Mouse (Mus musculus) stomach, postnatal 0 days (tissue): ENCODE measurements around the gene Atp6v1f. TPM values are rescaled to one million over a fixed set of nuclear protein-coding genes. Genes with fewer than 3 reads are reported as not detected.

Experiments
- ATAC-seq: fragments of 200-750 bp; cut with Nextera tagmentation; 2 replicates; pipeline ENCODE4 v1.8.0; 2017; ENCODE audit not compliant: low FRiP score, low TSS enrichment
- DNase-seq: peaks from one replicate; pipeline ENCODE4 v3.0.0-alpha.2; 2016; ENCODE audit warnings: low spot score
- H3K27ac ChIP-seq: fragments of 300-500 bp; sonication (generic); replicated peaks from 2 replicates; pipeline ENCODE4 v1.5.1; 2014; ENCODE audit warnings: mild to moderate bottlenecking, control low read depth
- H3K27me3 ChIP-seq: fragments of 300-500 bp; sonication (generic); 2 replicates; pipeline ENCODE4 v1.6.1; 2014; ENCODE audit warnings: low read length; ENCODE audit not compliant: control insufficient read depth, insufficient read depth
- H3K36me3 ChIP-seq: fragments of 300-500 bp; sonication (generic); 2 replicates; pipeline ENCODE4 v1.6.1; 2014; ENCODE audit warnings: low read length, mixed read lengths; ENCODE audit not compliant: control insufficient read depth, insufficient read depth
- H3K4me1 ChIP-seq: fragments of 300-500 bp; sonication (generic); replicated peaks from 2 replicates; pipeline ENCODE4 v1.6.1; 2014; ENCODE audit warnings: antibody characterized with exemption; ENCODE audit not compliant: control insufficient read depth, insufficient read depth
- H3K4me2 ChIP-seq: fragments of 300-500 bp; sonication (generic); replicated peaks from 2 replicates; pipeline ENCODE4 v1.6.1; 2014; ENCODE audit warnings: low read depth, mild to moderate bottlenecking, control low read depth, moderate library complexity
- H3K4me3 ChIP-seq: fragments of 300-500 bp; sonication (generic); 2 replicates; pipeline ENCODE4 v1.5.1; 2014; ENCODE audit warnings: low read depth, low read length, control low read depth
- H3K9ac ChIP-seq: fragments of 300-500 bp; sonication (generic); 2 replicates; pipeline ENCODE4 v1.6.1; 2014; ENCODE audit warnings: mild to moderate bottlenecking, low read length, control low read depth, mixed read lengths
- H3K9me3 ChIP-seq: fragments of 300-500 bp; sonication (generic); 2 replicates; pipeline ENCODE4 v1.6.1; 2016; ENCODE audit warnings: low read length; ENCODE audit not compliant: control insufficient read depth
- CTCF ChIP-seq: IDR thresholded peaks from 2 replicates; pipeline ENCODE4 v1.5.1; 2016; ENCODE audit warnings: antibody characterized with exemption, low read depth, mild to moderate bottlenecking, moderate library complexity
- EP300 ChIP-seq: optimal IDR thresholded peaks from 2 replicates; pipeline ENCODE3; 2016; ENCODE audit warnings: antibody characterized with exemption
- WGBS: fragments of 180-500 bp; shearing (Covaris S2); extraction: QIAGEN DNeasy Blood & Tissue Kit; methylation state at CpG from one replicate; pipeline ENCODE4 v1.1.7; 2014; 5-methylcytosine and 5-hydroxymethylcytosine counted together
- polyA plus RNA-seq: library from polyadenylated mRNA; unstranded; fragments of >200 nt; fragmentation: Nextera tagmentation; extraction: Ambion mirVana; gene quantifications from 2 replicates; pipeline ENCODE4 v1.2.1, GENCODE M21; 2015

Gene Atp6v1f
- polyA plus RNA-seq, 1 experiment from 2014 or later = 263 TPM

GRCm38 (mm10) chr6:29434911-29435691 is 32.4 kb upstream of the Atp6v1f start:
- H3K4me1 ChIP-seq = no peaks in the 10 kb centered on the region
- TF ChIP-seq CTCF (no peak), EP300 (no peak)
- peak overlapping the region; percentile 85 for H3K27ac ChIP-seq
- peak overlapping the region; percentile 62 for H3K4me3 ChIP-seq
- H3K36me3 ChIP-seq = no peaks in the 10 kb centered on the region
- H3K4me2 ChIP-seq = peak overlapping the region; percentile 69
- peak overlapping the region; percentile 75 for H3K9ac ChIP-seq
- ATAC-seq = peak; percentile 46; the same call in 1 of the 2 replicates
- 10% methylated on average over 13 of the region's 13 CpGs for WGBS
- H3K27me3 ChIP-seq = peaks cover 3% of the 10 kb centered on the region; the same call in 1 of the 2 replicates
- peak; percentile 55 for DNase-seq
- no peaks in the 10 kb centered on the region for H3K9me3 ChIP-seq

- Histone ChIP-seq H3K4me2 (peak overlapping the region; percentile 69), H3K9me3 (no peaks in the 10 kb centered on the region), H3K4me1 (no peaks in the 10 kb centered on the region), H3K4me3 (peak overlapping the region; percentile 62), H3K36me3 (no peaks in the 10 kb centered on the region), H3K9ac (peak overlapping the region; percentile 75), H3K27ac (peak overlapping the region; percentile 85), H3K27me3 (peaks cover 3% of the 10 kb centered on the region; the same call in 1 of the 2 replicates)
- TF ChIP-seq CTCF = no peak
- TF ChIP-seq EP300 = no peak
- DNase-seq (no peak), ATAC-seq (peak; percentile 46; the same call in 1 of the 2 replicates)
- WGBS = 22% methylated on average over 6 of the region's 6 CpGs
Observed at GRCm38 (mm10) chr6:29435940-29436451, 31.5 kb upstream of the Atp6v1f start.

GRCm38 (mm10) chr6:29436461-29436934 is 31.0 kb upstream of the Atp6v1f start:
- ATAC-seq (peak; percentile 22; the same call in 1 of the 2 replicates), DNase-seq (peak; percentile 45)
- peak overlapping the region; percentile 85; the same call in 1 of the 2 replicates for H3K27ac ChIP-seq
- H3K36me3 ChIP-seq = no peaks in the 10 kb centered on the region
- H3K4me2 ChIP-seq = peak overlapping the region; percentile 69
- H3K9me3 ChIP-seq = no peaks in the 10 kb centered on the region
- no peak for TF ChIP-seq EP300
- no peak for TF ChIP-seq CTCF
- no peaks in the 10 kb centered on the region for H3K4me1 ChIP-seq
- H3K4me3 ChIP-seq = peak overlapping the region; percentile 62; the same call in 1 of the 2 replicates
- H3K9ac ChIP-seq = peak overlapping the region; percentile 35; the same call in 1 of the 2 replicates
- peaks cover 3% of the 10 kb centered on the region; the same call in 1 of the 2 replicates for H3K27me3 ChIP-seq
- WGBS = 6% methylated on average over 11 of the region's 11 CpGs

GRCm38 (mm10) chr6:29439251-29439650 is 28.3 kb upstream of the Atp6v1f start:
- TF ChIP-seq CTCF = no peak
- no peak for TF ChIP-seq EP300
- Histone ChIP-seq H3K9ac (no peak overlapping the region), H3K36me3 (no peaks in the 10 kb centered on the region), H3K4me2 (no peak overlapping the region), H3K4me3 (no peak overlapping the region), H3K4me1 (no peaks in the 10 kb centered on the region), H3K9me3 (no peaks in the 10 kb centered on the region), H3K27ac (no peak overlapping the region), H3K27me3 (no peaks in the 10 kb centered on the region)
- DNase-seq (no peak), ATAC-seq (no peak)
- WGBS = 77% methylated on average over 4 of the region's 4 CpGs

GRCm38 (mm10) chr6:29439789-29440188 is 27.7 kb upstream of the Atp6v1f start:
- ATAC-seq (no peak), DNase-seq (no peak)
- H3K9me3 ChIP-seq = no peaks in the 10 kb centered on the region
- no peak overlapping the region for H3K4me3 ChIP-seq
- 84% methylated on average over 6 of the region's 6 CpGs for WGBS
- H3K4me2 ChIP-seq = no peak overlapping the region
- no peaks in the 10 kb centered on the region for H3K36me3 ChIP-seq
- no peak overlapping the region for H3K9ac ChIP-seq
- H3K27ac ChIP-seq = no peak overlapping the region
- H3K4me1 ChIP-seq = no peaks in the 10 kb centered on the region
- no peaks in the 10 kb centered on the region for H3K27me3 ChIP-seq
- TF ChIP-seq EP300 (no peak), CTCF (no peak)
